Comparison of ENCODE assay signal across 9 mouse cellular contexts in the genomic region with DNA sequence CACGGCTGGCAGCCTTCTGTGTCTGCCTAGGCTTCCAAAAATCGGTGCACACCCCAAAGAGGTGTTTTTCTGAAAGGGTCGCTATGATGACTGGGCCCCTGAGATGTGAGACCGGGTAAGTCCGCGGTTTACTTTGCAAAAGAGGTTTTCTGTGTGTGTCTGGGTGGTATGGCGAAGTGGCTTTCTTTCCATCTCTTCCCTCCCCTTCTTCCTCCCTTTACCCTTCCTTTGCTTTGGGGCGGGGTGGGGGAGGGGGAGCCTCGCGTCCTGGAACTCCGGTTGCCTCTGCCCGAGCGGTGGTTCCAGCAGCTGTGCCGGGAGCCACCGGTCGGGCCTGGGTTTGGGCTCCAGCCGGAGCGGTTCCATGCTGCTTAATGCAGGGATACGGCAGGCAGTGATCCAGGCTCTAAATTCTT. TPM values are rescaled to one million over a fixed set of nuclear protein-coding genes. Genes with fewer than 3 reads are reported as not detected.
A peak's percentile ranks its signal among the peaks of the same experiment; 100 is the strongest.
DNase-seq lines count a peak whose midpoint lies in the region; ATAC-seq lines count a peak whose summit lies in the region.
"Had no signal": no experiment of that assay in that cellular context is flagged by ENCODE, and none has a peak within 500 bp of the region (broad histone marks: within the 10 kb centered on the region; RNA-seq: fewer than 3 reads in every experiment).

No protein-coding gene starts in this region.

- peaks cover 12% of the 10 kb centered on the region for H3K4me1 ChIP-seq in heart, embryonic 12.5 days (replicated peaks)
- H3K4me1 ChIP-seq in brown adipose tissue, adult 24 weeks (ENCODE audit: control insufficient read depth, insufficient read depth, insufficient read length, low read length) = no peaks in the 10 kb centered on the region
- H3K4me1 ChIP-seq in forebrain, embryonic 12.5 days = peaks cover 21% of the 10 kb centered on the region
- peaks cover 21% of the 10 kb centered on the region for H3K4me1 ChIP-seq in midbrain, embryonic 13.5 days (replicated peaks)

- WGBS in heart, embryonic 12.5 days = under 1% methylated on average over 19 of the region's 19 CpGs
- WGBS in forebrain, embryonic 12.5 days = 1% methylated on average over 19 of the region's 19 CpGs
- under 1% methylated on average over 18 of the region's 19 CpGs for WGBS in midbrain, embryonic 13.5 days

- peak overlapping the region; percentile 80 for H3K9ac ChIP-seq in heart, embryonic 12.5 days
- peak overlapping the region; percentile 87 for H3K9ac ChIP-seq in forebrain, embryonic 12.5 days
- peak overlapping the region; percentile 93 for H3K9ac ChIP-seq in midbrain, embryonic 13.5 days (replicated peaks)

- no peaks in the 10 kb centered on the region for H3K36me3 ChIP-seq in heart, embryonic 12.5 days
- H3K36me3 ChIP-seq in forebrain, embryonic 12.5 days (replicated peaks) = 0 out of 2 replicates have a peak, but pooled peaks cover 3% of the 10 kb centered on the region
- H3K36me3 ChIP-seq in midbrain, embryonic 13.5 days = peaks cover 9% of the 10 kb centered on the region; the same call in 1 of the 2 replicates

- H3K4me2 ChIP-seq in heart, embryonic 12.5 days = peak overlapping the region; percentile 93
- H3K4me2 ChIP-seq in forebrain, embryonic 12.5 days = peak overlapping the region; percentile 63
- H3K4me2 ChIP-seq in midbrain, embryonic 13.5 days (replicated peaks) = peak overlapping the region; percentile 64

- ATAC-seq in heart, embryonic 12.5 days (ENCODE audit: insufficient number of reproducible peaks, low FRiP score) = peak; percentile 65; the same call in 1 of the 2 replicates
- ATAC-seq in forebrain, embryonic 12.5 days (ENCODE audit: low FRiP score) = peak; percentile 62
- peak; percentile 69 for ATAC-seq in midbrain, embryonic 13.5 days
- no peak for ATAC-seq in megakaryocyte progenitor cell, adult 5-6 weeks (replicated peaks; ENCODE audit: poor library complexity)

- no peaks in the 10 kb centered on the region for H3K9me3 ChIP-seq in heart, embryonic 12.5 days (replicated peaks)
- H3K9me3 ChIP-seq in forebrain, embryonic 12.5 days = no peaks in the 10 kb centered on the region
- H3K9me3 ChIP-seq in midbrain, embryonic 13.5 days = no peaks in the 10 kb centered on the region

- H3K4me3 ChIP-seq in heart, embryonic 12.5 days = peak overlapping the region; percentile 80
- peak overlapping the region; percentile 49 for H3K4me3 ChIP-seq in brown adipose tissue, adult 24 weeks (ENCODE audit: insufficient read depth, low read depth, low read length)
- H3K4me3 ChIP-seq in forebrain, embryonic 12.5 days (replicated peaks) = peak overlapping the region; percentile 78
- peak overlapping the region; percentile 85 for H3K4me3 ChIP-seq in midbrain, embryonic 13.5 days (replicated peaks)

- DNase-seq in heart, postnatal 25 days (ENCODE audit: low spot score) = no peak
- peak; percentile 31 for DNase-seq in kidney, postnatal 10 days
- DNase-seq in urinary bladder, adult 2 months (ENCODE audit: low spot score) = no peak

- H3K27ac ChIP-seq in heart, embryonic 12.5 days (ENCODE audit: poor library complexity, severe bottlenecking) = peak overlapping the region; percentile 78
- no peak overlapping the region for H3K27ac ChIP-seq in brown adipose tissue, adult 24 weeks (replicated peaks; ENCODE audit: low read depth, low read length)
- H3K27ac ChIP-seq in forebrain, embryonic 12.5 days = peak overlapping the region; percentile 96
- H3K27ac ChIP-seq in midbrain, embryonic 13.5 days = peak overlapping the region; percentile 99

- intact Hi-C loops in heart, postnatal 25 days (cut with DNase I) = no loop called here

- peaks cover 25% of the 10 kb centered on the region for H3K27me3 ChIP-seq in heart, embryonic 12.5 days (replicated peaks)
- peaks cover 19% of the 10 kb centered on the region for H3K27me3 ChIP-seq in forebrain, embryonic 12.5 days
- H3K27me3 ChIP-seq in midbrain, embryonic 13.5 days = peaks cover 13% of the 10 kb centered on the region; the same call in 1 of the 2 replicates

RNA-seq across cellular contexts. Expression of gene Slitrk5, which starts 1.3 kb away (rescaled TPM):
- polyA plus RNA-seq in heart, embryonic 12.5 days (2016; fragmentation: Nextera tagmentation; extraction: Ambion mirVana) = 25.1 and 26.8 TPM in 2 replicates
- total RNA-seq in heart, postnatal 25 days (2021) = not detected
- not detected in 2 replicates for polyA plus RNA-seq in brown adipose tissue, adult 24 weeks (2012; ENCODE audit: insufficient read depth, insufficient read length, missing spikeins)
- polyA plus RNA-seq in forebrain, embryonic 12.5 days (2016; fragmentation: Nextera tagmentation; extraction: Ambion mirVana) = 21.2 and 22.3 TPM in 2 replicates
- 25.0 TPM in 2 replicates for polyA plus RNA-seq in midbrain, embryonic 13.5 days (2015; fragmentation: Nextera tagmentation; extraction: Ambion mirVana)
- polyA plus RNA-seq in urinary bladder, adult 2 months (2012; rRNA removed) = 0.70 and 0.93 TPM in 2 replicates
- not detected in 2 replicates for total RNA-seq in megakaryocyte progenitor cell, adult 5-6 weeks (2015)
- total RNA-seq in megakaryocyte progenitor cell, adult 5-6 weeks (2017) = not detected in 2 replicates
- total RNA-seq: MEL had no signal

Comparison
In these comparisons a context has a peak if more than half of its experiments do, and no peak if none do; other contexts are left out.
1. RNA of gene Slitrk5, which starts 1.3 kb away (polyA plus RNA-seq): 25.1 to 26.8 TPM in heart, embryonic 12.5 days, 25.0 TPM in midbrain, embryonic 13.5 days and 21.2 to 22.3 TPM in forebrain, embryonic 12.5 days; 0.70 to 0.93 TPM in urinary bladder, adult 2 months and not detected in brown adipose tissue, adult 24 weeks; every median in the first group is over 10 times any median in the second.
2. Peak in every context shown above with its lines, with median percentiles within 50 percentile points of each other: H3K4me2 ChIP-seq, H3K4me3 ChIP-seq and H3K9ac ChIP-seq.